Mouse (Mus musculus): ENCODE results near the gene Plscr2. TPM values are rescaled to one million over a fixed set of nuclear protein-coding genes. Genes with fewer than 3 reads are reported as not detected.

The Plscr2 gene
- polyA plus RNA-seq, 1 experiment from 2014 or later, result 11.6 TPM

GRCm38 (mm10) chr9:92326813-92327212 lies 51.4 kb downstream of the Plscr2 start:
- no peak for ATAC-seq (ENCODE audit: low FRiP score, low TSS enrichment)
- Histone ChIP-seq H3K9ac (ENCODE audit: low read depth, low read length) (no peak overlapping the region), H3K36me3 (ENCODE audit: control insufficient read depth, insufficient read depth, low read length) (no peaks in the 10 kb centered on the region), H3K27ac (ENCODE audit: low read depth, low read length) (no peak overlapping the region), H3K27me3 (ENCODE audit: control insufficient read depth, insufficient read depth, low read length) (no peaks in the 10 kb centered on the region), H3K4me2 (replicated peaks; ENCODE audit: low read depth, low read length) (no peak overlapping the region), H3K4me1 (ENCODE audit: control insufficient read depth, insufficient read depth, low read length) (no peaks in the 10 kb centered on the region), H3K4me3 (ENCODE audit: low read length) (no peak overlapping the region), H3K9me3 (ENCODE audit: control insufficient read depth, low read length) (no peaks in the 10 kb centered on the region)
- WGBS, result 85% methylated on average over 4 of the region's 4 CpGs

- 89% methylated on average over 4 of the region's 4 CpGs for WGBS
- Histone ChIP-seq H3K4me1 (ENCODE audit: control insufficient read depth, insufficient read depth, low read length) (no peaks in the 10 kb centered on the region), H3K27me3 (ENCODE audit: control insufficient read depth, insufficient read depth, low read length) (no peaks in the 10 kb centered on the region), H3K27ac (ENCODE audit: low read depth, low read length) (no peak overlapping the region), H3K9ac (ENCODE audit: low read depth, low read length) (no peak overlapping the region), H3K4me3 (ENCODE audit: low read length) (no peak overlapping the region), H3K36me3 (ENCODE audit: control insufficient read depth, insufficient read depth, low read length) (no peaks in the 10 kb centered on the region), H3K9me3 (ENCODE audit: control insufficient read depth, low read length) (no peaks in the 10 kb centered on the region), H3K4me2 (replicated peaks; ENCODE audit: low read depth, low read length) (no peak overlapping the region)
- ATAC-seq (ENCODE audit: low FRiP score, low TSS enrichment), result no peak
Observed at GRCm38 (mm10) chr9:92331383-92331782, 56.0 kb downstream of the Plscr2 start.

GRCm38 (mm10) chr9:92334845-92335244 lies 59.4 kb downstream of the Plscr2 start:
- 93% methylated on average over 10 of the region's 10 CpGs for WGBS
- ATAC-seq (ENCODE audit: low FRiP score, low TSS enrichment), result no peak
- Histone ChIP-seq H3K27ac (ENCODE audit: low read depth, low read length) (no peak overlapping the region), H3K27me3 (ENCODE audit: control insufficient read depth, insufficient read depth, low read length) (no peaks in the 10 kb centered on the region), H3K4me3 (ENCODE audit: low read length) (no peak overlapping the region), H3K36me3 (ENCODE audit: control insufficient read depth, insufficient read depth, low read length) (no peaks in the 10 kb centered on the region), H3K4me1 (ENCODE audit: control insufficient read depth, insufficient read depth, low read length) (no peaks in the 10 kb centered on the region), H3K9ac (ENCODE audit: low read depth, low read length) (no peak overlapping the region), H3K4me2 (replicated peaks; ENCODE audit: low read depth, low read length) (no peak overlapping the region), H3K9me3 (ENCODE audit: control insufficient read depth, low read length) (no peaks in the 10 kb centered on the region)

- Histone ChIP-seq H3K27ac (ENCODE audit: low read depth, low read length) (no peak overlapping the region), H3K27me3 (ENCODE audit: control insufficient read depth, insufficient read depth, low read length) (no peaks in the 10 kb centered on the region), H3K36me3 (ENCODE audit: control insufficient read depth, insufficient read depth, low read length) (no peaks in the 10 kb centered on the region), H3K4me2 (replicated peaks; ENCODE audit: low read depth, low read length) (no peak overlapping the region), H3K9me3 (ENCODE audit: control insufficient read depth, low read length) (no peaks in the 10 kb centered on the region), H3K9ac (ENCODE audit: low read depth, low read length) (no peak overlapping the region), H3K4me3 (ENCODE audit: low read length) (no peak overlapping the region), H3K4me1 (ENCODE audit: control insufficient read depth, insufficient read depth, low read length) (no peaks in the 10 kb centered on the region)
- ATAC-seq (ENCODE audit: low FRiP score, low TSS enrichment), result no peak
- WGBS, result 93% methylated on average over 6 of the region's 6 CpGs
Observed at GRCm38 (mm10) chr9:92335277-92335818, 59.9 kb downstream of the Plscr2 start.

- Histone ChIP-seq H3K4me1 (ENCODE audit: control insufficient read depth, insufficient read depth, low read length) (no peaks in the 10 kb centered on the region), H3K9ac (ENCODE audit: low read depth, low read length) (no peak overlapping the region), H3K27ac (ENCODE audit: low read depth, low read length) (no peak overlapping the region), H3K4me2 (replicated peaks; ENCODE audit: low read depth, low read length) (no peak overlapping the region), H3K36me3 (ENCODE audit: control insufficient read depth, insufficient read depth, low read length) (no peaks in the 10 kb centered on the region), H3K4me3 (ENCODE audit: low read length) (no peak overlapping the region), H3K27me3 (ENCODE audit: control insufficient read depth, insufficient read depth, low read length) (no peaks in the 10 kb centered on the region), H3K9me3 (ENCODE audit: control insufficient read depth, low read length) (no peaks in the 10 kb centered on the region)
- no peak for ATAC-seq (ENCODE audit: low FRiP score, low TSS enrichment)
- WGBS, result 92% methylated on average over 1 of the region's 1 CpGs
Observed at GRCm38 (mm10) chr9:92337063-92337462, 61.7 kb downstream of the Plscr2 start.

- no peaks in the 10 kb centered on the region for H3K4me1 ChIP-seq (ENCODE audit: control insufficient read depth, insufficient read depth, low read length)
- no peak overlapping the region for H3K27ac ChIP-seq (ENCODE audit: low read depth, low read length)
- ATAC-seq (ENCODE audit: low FRiP score, low TSS enrichment), result no peak
- WGBS, result 78% methylated on average over 3 of the region's 3 CpGs
- H3K4me2 ChIP-seq (replicated peaks; ENCODE audit: low read depth, low read length), result no peak overlapping the region
- no peak overlapping the region for H3K9ac ChIP-seq (ENCODE audit: low read depth, low read length)
- no peaks in the 10 kb centered on the region for H3K27me3 ChIP-seq (ENCODE audit: control insufficient read depth, insufficient read depth, low read length)
- H3K36me3 ChIP-seq (ENCODE audit: control insufficient read depth, insufficient read depth, low read length), result no peaks in the 10 kb centered on the region
- H3K9me3 ChIP-seq (ENCODE audit: control insufficient read depth, low read length), result no peaks in the 10 kb centered on the region
- H3K4me3 ChIP-seq (ENCODE audit: low read length), result no peak overlapping the region
Observed at GRCm38 (mm10) chr9:92337661-92338060, 62.3 kb downstream of the Plscr2 start.

GRCm38 (mm10) chr9:92338954-92339353 lies 63.6 kb downstream of the Plscr2 start:
- no peak overlapping the region for H3K4me2 ChIP-seq (replicated peaks; ENCODE audit: low read depth, low read length)
- H3K27ac ChIP-seq (ENCODE audit: low read depth, low read length), result no peak overlapping the region
- H3K9ac ChIP-seq (ENCODE audit: low read depth, low read length), result no peak overlapping the region
- H3K4me1 ChIP-seq (ENCODE audit: control insufficient read depth, insufficient read depth, low read length), result no peaks in the 10 kb centered on the region
- H3K27me3 ChIP-seq (ENCODE audit: control insufficient read depth, insufficient read depth, low read length), result no peaks in the 10 kb centered on the region
- no peak for ATAC-seq (ENCODE audit: low FRiP score, low TSS enrichment)
- H3K36me3 ChIP-seq (ENCODE audit: control insufficient read depth, insufficient read depth, low read length), result no peaks in the 10 kb centered on the region
- 75% methylated on average over 1 of the region's 1 CpGs for WGBS
- H3K9me3 ChIP-seq (ENCODE audit: control insufficient read depth, low read length), result no peaks in the 10 kb centered on the region
- H3K4me3 ChIP-seq (ENCODE audit: low read length), result no peak overlapping the region

Small RNA genes lying within 50 kb of the gene (microRNA-seq; reads per million reads assigned to microRNA genes)
- not detected for gene Mir6386

Other genes with a start within 250 kb of the Plscr2 start
- not detected in 2 replicates for gene Plscr5, start 82.7 kb upstream of the Plscr2 start, polyA plus RNA-seq (2014; fragmentation: Nextera tagmentation; extraction: Ambion mirVana)
- 83.5 and 91.2 TPM in 2 replicates for gene Plscr1, start 25.9 kb upstream of the Plscr2 start, polyA plus RNA-seq (2014; fragmentation: Nextera tagmentation; extraction: Ambion mirVana)
- not detected in 2 replicates for gene 1700057G04Rik, start 33.8 kb downstream of the Plscr2 start, polyA plus RNA-seq (2014; fragmentation: Nextera tagmentation; extraction: Ambion mirVana)
- gene Plscr4, start 181.8 kb downstream of the Plscr2 start, polyA plus RNA-seq (2014; fragmentation: Nextera tagmentation; extraction: Ambion mirVana), result 2.6 and 3.4 TPM in 2 replicates